Mouse (Mus musculus) urinary bladder, postnatal 4 days (tissue): Measurements from ENCODE around the gene Gm49395.

Experiments used
- DNase-seq, 2 experiments: peaks; one replicate each; pipeline ENCODE4 v3.0.0; 2021 to 2022; ENCODE audit warnings: low spot score in 2 of 2

Gm49395 gene

DNA sequence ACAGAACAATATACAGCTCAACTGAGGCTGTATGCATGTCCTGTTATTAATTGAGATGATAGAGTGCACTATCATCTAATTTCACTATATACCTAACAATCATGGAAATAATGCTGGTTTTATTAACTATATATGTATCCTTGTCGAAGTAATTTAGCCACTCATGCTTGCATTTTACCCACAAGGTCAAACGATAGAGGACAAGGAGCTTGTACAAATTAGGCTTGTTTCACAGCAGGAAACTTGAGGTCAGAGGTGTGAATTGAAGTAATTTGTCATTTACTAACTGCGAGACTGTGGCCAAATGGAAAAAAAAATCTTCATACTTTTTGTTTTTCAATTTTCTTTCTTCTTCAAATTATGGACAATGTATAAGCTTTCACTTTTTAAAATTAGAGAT, 3.5 kb downstream of the Gm49395 start:
- DNase-seq = no peak

DNA sequence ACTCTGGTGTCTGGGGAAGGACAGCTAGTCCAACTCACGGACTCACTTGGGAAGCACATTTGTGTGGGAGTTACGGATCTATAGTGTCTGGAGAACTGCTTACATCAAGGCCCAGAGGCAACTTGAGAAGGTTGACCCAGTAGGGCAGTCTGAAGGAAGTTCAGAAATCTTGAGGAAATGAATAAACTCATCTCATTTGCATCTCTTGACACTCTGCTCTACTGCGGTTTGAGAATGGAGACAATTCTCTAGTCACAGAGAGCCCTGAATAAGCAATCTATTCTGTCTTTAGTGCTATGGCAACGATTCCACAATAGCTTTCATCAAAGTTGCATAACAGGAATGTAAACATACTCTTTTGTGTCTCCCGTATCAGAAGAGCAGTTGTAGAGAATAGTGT, 4.8 kb downstream of the Gm49395 start:
- no peak for DNase-seq

DNA sequence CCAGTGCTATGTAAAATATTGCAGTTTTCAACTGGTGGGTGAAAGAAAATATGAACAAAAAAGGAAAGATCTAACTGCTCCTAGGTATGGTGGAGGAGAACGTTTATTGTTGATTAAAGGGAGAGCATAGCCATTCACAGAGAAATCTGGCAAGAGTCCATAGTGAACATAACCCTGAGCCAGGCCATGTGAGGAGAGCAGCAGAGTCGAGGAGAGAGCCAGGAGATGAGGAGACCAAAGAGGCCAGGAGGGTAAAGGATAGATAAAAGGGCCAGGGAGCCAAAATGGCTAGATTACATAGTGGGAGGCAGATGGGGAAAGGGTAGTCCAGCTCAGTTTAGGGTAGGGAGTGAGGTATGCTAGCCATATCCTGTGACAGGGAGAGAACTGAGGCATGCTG, 5.5 kb downstream of the Gm49395 start:
- no peak for DNase-seq

DNA sequence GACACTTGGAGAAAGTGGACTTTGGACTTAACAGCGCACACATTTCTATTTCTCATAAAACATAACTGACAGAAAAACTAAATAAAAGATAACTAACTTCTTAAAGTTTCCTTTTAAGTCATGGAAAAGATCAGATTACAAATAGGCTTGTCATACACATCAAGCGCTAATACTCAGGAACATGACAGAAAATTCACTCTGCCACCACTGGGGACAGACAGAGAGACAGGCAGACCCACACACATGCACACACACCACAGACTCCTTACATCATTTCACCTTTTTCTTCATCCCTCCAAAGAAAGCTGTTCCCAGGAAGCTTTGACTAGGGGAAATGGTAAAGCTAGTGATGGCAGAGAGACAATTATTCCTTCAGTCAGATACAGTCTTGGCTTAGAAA, 6.3 kb downstream of the Gm49395 start:
- DNase-seq = no peak

DNA sequence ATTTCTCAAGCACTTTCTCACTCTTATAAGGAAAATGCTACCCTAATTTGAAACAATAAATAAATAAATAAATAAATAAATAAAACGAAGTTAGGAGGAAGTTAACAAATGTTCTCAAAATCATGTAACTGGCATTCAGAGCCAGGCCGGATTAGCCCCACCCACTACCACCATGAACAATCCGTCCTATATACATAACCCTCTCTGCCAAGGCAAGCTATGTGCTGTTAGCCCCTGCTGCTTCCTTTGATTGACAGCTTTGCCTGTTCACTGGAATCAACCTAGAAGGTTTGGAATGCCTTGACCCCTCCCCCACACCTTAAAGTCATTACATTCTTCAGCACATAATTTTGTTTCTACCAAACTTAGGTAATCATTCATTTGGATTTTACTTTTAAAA, 10.2 kb downstream of the Gm49395 start:
- DNase-seq = no peak

DNA sequence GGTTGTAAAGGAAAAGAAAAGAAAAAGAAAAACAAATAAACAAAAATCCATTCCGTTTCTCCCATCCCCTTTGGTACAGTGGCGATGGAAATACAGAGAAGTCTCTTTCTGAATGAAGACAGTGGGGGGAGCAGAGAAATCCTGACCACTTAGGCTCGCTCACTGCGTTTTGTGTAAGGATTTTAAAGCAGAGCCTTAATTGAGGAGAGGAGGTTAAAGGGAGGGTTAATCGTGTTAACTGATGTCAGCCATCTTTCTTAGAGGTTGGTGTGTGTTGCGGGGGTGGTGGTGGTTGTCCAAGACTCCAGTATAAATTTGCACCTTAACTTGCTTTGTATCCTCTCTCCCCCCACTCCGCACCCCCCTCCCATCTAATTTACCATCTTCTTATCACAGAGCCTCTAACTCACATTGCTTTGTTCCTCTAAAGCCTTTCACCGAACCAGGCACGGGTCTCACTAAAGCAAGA, 10.7 kb downstream of the Gm49395 start:
- no peak for DNase-seq

DNA sequence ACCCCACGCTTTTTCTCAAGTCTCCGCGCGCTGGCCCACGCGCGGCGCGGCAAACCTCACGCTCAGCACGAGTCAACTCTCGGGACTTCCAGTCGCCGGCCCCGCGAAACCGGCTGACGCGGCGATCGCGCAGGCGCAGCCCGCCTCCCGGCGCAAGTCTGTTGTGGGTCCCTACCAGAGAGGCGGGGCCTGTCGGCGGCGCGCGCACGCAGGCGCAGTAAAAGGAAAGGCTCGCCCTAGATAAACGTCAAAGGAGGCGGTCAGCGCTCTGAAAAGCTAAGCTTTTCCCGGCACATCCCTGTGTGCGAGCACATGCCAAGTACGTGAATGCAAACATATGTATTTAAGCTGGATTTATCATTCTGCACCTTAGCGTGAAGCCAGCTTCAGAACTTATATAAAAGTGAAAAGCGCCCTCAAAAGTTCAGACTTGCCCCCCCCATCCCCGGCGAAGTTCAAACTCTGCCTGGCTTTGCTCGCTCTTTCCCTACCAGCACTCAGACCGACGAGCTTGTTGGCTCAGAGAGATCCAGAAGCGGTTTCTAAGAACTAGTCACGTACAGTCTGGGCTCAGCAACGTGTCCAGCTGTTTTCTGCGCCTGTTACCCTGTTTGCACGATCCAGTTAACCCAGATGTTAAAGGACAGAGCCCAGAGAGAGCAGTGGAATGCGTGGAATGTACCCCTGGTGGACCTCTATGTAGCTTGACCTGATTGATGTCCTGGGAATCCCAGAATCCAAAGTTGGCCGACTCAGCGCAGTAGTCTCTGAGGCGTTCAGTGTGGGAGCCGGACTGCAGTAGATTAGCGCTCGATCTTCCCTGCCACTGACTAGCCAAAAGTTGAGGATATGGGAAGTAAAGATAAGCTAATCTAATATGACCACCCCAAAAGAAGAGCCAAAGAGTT, 11.4 kb downstream of the Gm49395 start, which contains the start of gene Pelo:
TSS of gene Pelo (minus strand) at position 118 of the 908 bp plus-strand sequence.
- peak; percentile 93 to 95 for DNase-seq

DNA sequence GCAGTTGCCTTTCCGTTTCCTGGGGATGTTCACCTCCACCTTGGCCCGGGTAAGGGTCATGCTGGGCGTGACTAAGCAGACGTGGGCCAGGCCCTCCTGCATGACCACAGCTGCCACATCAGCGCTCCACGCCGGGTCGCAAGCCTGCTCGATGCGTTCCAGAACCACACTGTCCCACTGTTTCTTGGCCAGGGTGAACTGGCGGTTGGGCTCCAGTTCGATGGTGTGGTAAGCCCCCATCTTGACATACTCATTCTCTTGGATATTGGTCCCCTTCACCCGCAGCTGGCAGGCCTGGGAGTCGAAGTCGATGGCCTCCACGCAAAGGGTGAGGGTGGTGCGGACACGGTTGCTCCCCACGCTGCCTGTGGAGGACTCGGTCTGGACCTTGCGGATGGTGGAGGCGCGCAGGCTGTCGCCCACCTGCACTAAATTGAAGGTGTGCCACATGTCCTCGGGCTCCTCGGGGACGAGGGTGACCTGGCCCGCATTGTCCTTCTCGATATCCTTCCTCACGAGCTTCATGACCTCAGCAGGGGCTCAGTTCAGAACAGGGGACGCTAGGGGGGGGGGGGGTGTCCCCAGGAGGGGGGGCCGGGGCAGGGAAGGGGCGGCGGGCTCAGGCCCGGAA, 12.2 kb downstream of the Gm49395 start:
- DNase-seq = peak in 1 of 2 experiments; percentile 28

DNA sequence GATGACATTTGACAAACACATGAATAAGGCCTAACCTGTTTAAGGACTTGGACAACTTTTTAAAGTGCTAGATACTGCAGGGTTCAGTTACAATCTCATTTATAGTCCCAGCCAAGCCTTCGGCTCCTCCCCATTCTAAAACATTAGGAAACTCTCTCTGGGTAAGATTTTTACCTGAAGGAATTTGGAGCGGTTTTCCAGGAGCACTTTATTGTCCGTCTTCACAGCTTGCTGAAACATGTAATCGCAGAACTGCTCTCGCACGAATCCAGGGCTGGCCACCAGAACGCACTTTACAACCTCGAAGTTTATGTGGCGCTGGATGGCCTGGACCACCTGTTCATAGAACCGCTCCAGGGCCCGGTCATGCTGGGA, 12.7 kb downstream of the Gm49395 start:
- no peak for DNase-seq

DNA sequence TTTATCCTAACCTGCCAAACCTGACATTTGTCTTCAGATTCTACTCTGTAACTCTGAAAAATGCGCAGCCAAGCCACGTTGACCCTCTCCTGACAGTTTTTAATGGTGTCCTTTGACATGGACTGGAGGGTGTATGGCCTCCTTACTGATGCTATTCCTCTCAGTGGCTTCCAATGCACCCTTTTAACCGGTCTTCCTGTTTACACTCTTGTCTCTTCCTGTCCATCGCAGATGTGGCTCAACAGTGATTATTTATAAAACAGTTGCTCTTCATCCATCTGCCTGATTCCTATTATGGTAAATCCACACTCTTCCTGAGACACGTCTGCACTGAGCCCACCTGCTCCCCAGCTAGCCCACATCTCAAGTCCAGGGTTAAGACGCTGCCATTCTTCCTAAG, 15.7 kb downstream of the Gm49395 start:
- DNase-seq = no peak

DNA sequence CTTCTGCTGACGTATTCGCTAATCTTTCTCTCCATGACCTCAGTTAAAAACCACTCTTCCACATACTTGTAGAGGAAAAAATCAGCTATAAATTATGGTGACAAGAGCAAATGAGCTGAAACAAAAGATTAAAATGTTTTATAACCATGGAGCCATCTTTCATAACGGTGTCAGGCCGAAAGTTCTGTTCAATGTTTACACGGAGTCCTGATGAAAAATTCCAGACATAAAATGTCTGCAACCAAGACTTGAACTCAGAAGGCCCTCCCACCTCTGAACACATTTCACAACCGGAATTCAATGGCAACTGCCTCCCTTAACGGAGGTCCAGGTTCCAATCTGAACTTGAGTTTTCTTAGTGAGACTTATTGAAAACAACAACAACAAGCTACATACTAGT, 19.4 kb downstream of the Gm49395 start:
- no peak for DNase-seq

DNA sequence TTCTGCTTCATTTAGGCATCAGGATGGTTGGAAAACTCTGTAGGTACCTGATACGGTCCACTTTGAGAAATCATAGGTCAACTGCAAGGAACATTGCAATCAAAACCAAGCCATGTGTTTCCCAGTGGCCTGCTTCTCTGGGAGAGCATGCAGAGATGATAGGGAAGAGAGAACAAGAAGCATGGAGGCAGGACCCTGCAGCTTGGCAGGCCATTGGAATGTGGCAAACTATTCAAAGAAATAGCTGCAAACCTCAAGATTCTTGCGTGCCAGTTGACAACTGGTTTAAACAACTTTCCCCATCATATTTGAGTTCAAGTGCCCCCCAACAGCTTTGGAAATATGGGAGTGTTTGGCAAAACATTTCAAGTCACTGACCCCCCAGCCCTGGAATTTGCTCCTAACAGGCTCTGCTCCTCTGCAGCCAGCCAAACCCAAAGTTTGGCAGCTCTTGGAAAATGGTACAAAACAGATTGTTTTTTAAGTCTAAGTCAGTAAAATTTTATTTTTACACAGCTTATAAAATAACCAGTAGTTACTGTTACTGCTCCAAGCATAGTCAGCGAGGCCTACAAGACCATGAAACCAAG, 21.6 kb downstream of the Gm49395 start:
- no peak for DNase-seq

DNA sequence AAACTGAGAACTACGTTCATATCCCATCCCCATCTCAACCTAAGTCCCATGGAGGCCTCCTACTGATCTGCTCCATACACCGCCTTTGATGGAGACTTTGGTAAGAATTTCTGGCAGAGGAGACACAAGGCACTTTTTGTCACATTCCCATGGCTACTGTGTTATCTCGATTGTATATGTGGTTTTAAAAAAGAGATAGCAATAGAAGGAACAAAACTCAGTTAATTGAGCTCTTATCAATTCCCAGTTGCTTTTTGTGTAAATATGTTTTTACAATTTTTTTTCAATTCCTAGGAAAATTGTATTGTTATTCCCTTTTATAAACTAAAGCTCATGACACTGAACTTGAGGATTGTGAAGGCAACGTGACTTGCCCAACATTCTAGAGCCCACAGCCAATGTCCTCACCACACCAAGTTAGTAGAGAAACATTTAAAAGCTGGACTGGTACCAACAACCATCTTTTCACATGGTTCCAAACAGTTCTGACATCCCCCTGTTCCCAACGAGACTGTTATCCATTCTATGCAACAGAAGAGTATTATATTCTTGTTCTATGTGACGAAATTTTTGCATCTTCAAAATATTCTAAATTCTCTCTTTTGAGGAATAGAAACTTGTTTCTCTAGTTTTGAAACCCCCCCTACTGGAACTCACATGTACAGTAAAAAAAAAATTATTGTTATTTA, 22.6 kb downstream of the Gm49395 start:
- no peak for DNase-seq

DNA sequence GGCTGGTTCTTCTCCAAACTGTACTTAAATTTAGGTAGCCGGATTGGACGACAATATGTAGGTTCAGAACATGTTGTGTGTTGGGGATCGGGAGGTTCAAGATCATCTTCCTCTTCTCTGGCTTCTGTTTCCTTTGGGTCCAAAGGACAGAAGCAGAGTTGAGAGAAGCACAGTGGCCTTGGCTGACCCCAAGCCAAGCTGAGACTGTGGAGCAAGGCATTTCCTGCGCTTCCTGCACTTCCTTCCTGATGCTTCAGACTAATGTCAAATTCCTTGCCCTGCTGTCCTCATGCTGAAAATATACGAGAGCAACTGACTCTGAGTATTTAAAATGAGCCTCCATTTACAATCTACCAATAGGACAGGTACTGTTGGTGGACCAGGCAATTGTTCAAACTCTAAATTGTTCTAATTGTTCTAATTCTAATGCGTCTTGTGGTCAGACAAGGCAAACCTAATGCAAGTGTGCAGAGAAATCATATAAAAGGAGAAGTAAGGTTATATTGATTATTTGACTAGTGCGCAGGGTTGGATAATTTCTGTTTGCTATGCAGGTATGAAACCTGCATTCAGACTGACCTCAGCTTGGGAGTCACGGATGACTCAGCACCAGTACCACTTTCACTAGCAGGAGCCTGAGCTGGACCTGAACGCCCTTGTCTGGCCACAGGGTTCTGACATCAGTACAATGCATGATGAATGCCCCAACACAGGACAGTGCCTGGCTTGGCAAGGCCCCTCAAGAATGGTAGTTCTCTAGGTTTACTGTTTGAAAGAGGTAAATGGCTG, 24.2 kb downstream of the Gm49395 start:
- no peak for DNase-seq

DNA sequence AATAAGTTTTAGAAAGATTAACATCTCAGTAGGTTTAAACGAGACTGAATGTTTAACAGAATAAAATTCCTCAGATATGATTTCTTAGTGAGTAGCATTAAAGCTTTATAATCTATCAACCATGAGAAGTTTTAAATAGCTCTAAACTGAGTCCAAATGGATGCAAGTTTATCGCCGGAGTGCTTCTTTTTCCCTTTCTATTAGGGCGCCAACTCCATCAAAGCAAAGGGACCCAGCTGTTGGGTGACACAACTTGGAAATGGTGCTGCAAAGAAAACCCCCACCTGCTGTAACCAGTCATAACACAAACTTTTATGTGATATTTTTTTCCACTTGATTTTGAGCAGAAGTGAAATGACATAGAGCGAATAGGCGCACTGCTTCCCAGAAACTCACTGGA, 29.3 kb downstream of the Gm49395 start:
- no peak for DNase-seq

DNA sequence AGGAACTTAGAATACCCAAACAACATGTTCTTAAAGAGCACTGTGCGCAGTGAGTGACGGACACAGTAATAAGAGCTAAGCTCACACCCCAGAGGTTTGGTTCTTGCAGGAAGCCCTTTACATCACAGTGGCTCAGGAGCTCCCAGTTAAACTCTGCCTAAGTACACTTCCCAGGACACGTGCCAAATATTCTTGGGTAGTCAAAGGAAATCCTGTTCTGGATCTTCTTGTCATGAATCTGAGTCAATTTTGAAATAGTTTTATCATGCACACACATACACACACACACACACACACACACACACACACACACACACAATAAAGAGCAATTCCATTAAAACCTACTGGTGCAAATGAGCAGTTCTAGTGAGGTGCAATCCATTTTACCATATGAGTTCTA, 30.3 kb downstream of the Gm49395 start:
- no peak for DNase-seq

DNA sequence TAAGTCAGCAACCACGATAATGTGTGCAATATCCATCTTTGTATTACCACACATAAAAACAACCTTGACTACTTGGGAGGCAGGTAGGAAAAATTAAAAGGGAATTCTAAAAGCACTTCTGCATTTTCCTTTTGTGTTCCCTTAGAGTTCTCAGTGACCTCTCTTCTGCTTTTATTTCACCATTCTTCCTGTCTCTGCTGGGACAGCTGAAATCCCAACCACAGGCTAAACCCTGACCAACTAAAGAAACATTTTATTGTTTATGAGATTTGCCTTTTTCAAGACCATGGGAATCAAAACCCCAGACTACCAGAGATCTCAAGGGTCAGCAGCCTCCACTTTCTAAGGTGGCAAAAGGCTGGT, 33.8 kb downstream of the Gm49395 start:
- DNase-seq = no peak

DNA sequence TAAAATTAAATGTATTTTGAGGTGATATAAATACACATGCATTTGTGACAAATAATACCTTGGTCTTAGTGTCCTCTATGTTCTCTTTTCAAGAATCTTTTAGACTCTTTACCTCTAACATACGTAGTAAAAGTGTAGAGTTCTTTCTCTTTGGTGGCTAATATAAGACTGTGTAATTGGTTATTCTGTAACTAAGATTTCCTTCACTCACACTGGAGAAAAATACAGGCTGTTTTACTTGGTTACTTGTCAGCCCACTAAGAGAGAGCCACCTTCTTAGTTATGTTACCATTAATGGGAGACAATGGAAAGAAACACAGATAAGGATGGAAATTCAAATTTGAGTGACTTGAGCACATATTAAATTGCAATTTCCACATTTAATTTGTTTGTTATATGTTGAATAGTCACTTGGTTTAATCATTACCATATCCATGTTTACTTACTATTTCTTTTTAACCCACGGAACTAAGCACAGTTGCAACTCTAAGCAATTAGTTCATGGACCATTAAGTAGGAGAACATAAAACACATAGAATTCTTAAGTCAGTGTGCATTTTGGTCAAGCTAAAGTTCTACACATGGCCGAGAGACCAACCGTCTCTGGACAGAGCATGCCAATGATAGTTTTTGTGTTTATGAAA, 34.3 kb downstream of the Gm49395 start:
- no peak for DNase-seq

DNA sequence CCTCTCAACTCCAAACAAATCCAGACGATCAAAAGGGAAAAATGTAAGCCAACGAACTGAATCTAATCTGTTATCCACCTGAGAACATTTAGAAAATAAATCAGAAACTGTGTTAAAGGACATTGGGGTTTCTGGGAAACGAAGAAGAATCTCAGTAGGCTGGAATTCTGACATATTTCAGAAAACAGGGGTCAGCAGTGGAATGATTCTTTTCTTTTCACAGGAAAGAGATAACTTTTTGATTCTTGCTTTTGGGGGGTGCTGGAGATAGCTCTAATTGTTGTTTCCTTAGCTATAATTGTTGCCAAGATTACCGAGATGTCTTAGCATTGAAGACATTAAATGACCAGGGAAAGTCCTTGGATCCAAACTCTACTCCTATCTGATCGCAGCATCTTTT, 44.2 kb downstream of the Gm49395 start:
- no peak for DNase-seq

DNA sequence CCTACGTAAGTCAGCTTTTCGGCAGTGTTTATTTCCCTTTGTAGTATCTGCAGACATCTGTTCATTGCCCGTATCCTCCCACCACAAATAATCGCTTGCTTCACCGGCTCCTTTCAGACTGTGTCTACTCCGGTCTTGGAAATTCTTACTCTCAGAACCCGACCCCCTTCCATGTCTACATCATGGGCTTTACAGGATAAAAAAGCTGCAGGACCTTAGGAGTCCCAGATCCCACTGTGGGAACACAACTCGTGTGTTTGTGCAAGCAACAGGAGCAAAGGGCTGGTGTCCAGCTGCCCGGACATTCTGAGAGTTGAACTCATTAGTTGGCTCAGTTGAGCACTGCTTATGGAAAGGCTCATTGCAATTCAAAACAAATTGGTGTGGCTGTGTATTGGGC, 46.9 kb downstream of the Gm49395 start:
- no peak for DNase-seq

DNA sequence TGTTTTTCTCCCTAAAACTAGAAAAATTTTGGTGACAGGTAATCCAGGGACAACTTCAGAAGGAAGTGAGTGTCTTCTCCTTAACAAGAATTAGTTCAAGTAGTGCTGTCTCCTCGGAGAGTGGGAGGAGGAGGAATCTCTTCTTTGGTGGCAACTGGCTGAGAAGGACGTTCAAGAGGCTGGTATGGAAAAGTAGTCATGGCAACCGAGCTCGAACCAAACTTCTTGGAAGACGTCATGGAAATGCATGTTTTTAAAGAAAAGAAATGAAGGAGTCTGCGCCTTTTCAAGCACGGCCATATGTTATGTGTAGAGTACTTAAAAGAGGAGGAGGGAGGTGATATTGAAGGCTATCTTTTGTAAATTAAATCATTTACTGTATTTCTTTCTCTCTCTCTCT, 49.2 kb downstream of the Gm49395 start:
- DNase-seq = no peak
